Mouse (Mus musculus) heart, postnatal 0 days (tissue): Measurements from ENCODE around the gene Sult4a1.

Experiments used
- CTCF ChIP-seq: IDR thresholded peaks from 2 replicates; pipeline ENCODE4 v1.5.1; 2016; ENCODE audit warnings: antibody characterized with exemption, control low read depth, low read depth
- EP300 ChIP-seq: IDR thresholded peaks from 2 replicates; pipeline ENCODE4 v1.6.1; 2016; ENCODE audit warnings: antibody characterized with exemption, low read depth

GRCm38 (mm10) chr15:84073911-84074704, 31.4 kb downstream of the Sult4a1 start:
- TF ChIP-seq CTCF (peak; percentile 84), EP300 (no peak)
